Mouse (Mus musculus) cortical plate, adult 2 months (tissue): Measurements from ENCODE around the gene Gsk3a.
A peak's percentile ranks its signal among the peaks of the same experiment; 100 is the strongest.

ENCODE experiments used
- CTCF ChIP-seq: fragments of 200-500 bp; IDR thresholded peaks from 2 replicates; pipeline ENCODE4 v1.5.1; 2011; ENCODE audit warnings: mild to moderate bottlenecking, control low read depth, low read length; ENCODE audit not compliant: insufficient read depth; ENCODE audit errors: extremely low read depth
- POLR2A ChIP-seq: fragments of 200-500 bp; IDR thresholded peaks from 2 replicates; pipeline ENCODE4 v1.6.1; 2011; ENCODE audit warnings: mild to moderate bottlenecking, low read length, control low read depth; ENCODE audit not compliant: insufficient read depth; ENCODE audit errors: extremely low read depth

DNA sequence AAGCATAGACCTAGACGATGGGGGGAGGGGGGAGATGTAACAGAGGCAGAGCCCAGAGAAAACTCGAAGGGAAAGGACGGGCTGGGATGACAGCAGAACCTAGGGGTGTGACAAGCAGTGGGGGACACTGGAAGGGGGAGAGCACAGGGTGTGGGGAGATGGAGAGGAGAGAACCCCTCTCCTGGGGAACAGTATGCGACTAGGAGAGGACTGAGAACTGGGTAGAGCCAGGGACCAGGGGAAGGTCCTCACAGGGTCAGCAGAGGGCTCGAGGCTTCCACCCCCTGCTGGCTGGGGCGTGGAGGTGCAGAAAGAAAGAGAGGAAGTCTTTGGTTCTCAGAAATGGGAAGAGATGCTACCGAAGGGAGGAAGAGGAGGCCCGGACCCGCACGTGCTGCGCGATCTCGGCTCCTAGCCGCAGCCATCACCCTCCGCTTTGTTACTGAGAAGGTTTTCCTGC, 56.3 kb downstream of the Gsk3a start:
- TF ChIP-seq CTCF (peak; percentile 47), POLR2A (no peak)
